Mouse (Mus musculus): ENCODE results near the gene Eif2b4. TPM values are rescaled to one million over a fixed set of nuclear protein-coding genes. Genes with fewer than 3 reads are reported as not detected.

Eif2b4 gene
- polyA plus RNA-seq, 1 experiment from 2014 or later = 60.3 TPM

DNA sequence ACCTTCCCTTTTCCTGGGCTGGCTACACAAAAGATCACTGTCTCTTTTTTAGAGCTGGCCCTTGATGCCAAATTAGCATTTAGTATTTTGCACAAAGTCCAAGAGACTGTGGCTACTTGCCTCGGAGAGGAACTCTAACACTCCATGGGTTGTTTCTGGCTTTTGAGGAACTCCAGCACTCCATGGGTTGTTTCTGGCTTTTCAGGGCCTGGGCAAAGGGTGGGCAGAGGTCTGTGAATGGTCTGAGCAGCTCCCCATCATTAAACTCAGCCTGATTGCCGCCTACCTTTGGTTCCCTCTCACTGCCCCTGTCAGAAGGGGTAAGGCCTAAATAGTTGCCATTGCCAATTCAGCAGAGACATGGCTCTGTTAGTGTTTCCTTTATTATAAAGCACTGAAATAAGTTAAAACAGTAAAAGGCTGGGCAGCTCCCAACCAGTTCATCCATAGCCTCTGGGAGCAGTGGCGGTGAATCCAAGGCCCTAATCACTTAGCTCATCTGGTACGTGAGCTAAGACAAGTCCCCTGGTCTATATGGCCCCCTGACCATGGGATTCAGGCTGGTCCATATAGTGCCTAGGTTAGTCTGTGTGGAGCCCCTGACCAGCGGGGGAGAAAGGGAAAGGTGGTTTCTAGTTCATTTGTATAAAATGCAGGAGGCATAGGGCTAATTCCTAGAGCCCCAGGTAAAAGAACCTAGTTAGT lies 5.5 kb upstream of the Eif2b4 start:
- H3K9me3 ChIP-seq = no peaks in the 10 kb centered on the region
- ATAC-seq (ENCODE audit: insufficient read depth, low FRiP score, low read depth) = no peak
- H3K4me1 ChIP-seq = peaks cover 10% of the 10 kb centered on the region
- H3K4me2 ChIP-seq = no peak overlapping the region
- H3K4me3 ChIP-seq (replicated peaks) = no peak overlapping the region; the same call in 1 of the 2 replicates
- no peak overlapping the region for H3K27ac ChIP-seq
- peaks cover 65% of the 10 kb centered on the region for H3K36me3 ChIP-seq
- H3K27me3 ChIP-seq (replicated peaks) = no peaks in the 10 kb centered on the region
- H3K9ac ChIP-seq = no peak overlapping the region
- WGBS = 82% methylated on average over 5 of the region's 5 CpGs

DNA sequence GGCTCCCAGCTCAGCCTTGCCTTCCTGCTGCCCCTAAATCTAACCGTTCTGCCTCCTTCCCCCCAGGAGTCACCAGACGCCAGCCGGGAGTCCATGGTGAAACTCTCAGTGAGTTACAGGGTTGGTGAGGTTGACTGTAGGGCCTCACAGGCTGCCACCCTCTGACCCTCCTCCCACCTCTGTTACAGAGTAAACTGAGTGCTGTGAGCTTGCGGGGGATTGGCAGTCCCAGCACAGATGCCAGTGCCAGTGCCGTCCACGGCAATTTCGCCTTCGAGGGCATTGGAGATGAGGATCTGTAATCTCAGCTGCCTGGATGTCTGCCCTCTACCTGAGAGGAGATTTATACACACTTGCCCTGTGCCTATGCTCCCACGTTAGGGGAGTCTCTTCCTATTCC lies 4.9 kb upstream of the Eif2b4 start:
- whole genome bisulfite sequencing = 80% methylated on average over 9 of the region's 9 CpGs
- Histone ChIP-seq H3K9me3 (no peaks in the 10 kb centered on the region), H3K36me3 (peaks cover 60% of the 10 kb centered on the region), H3K4me2 (no peak overlapping the region), H3K27me3 (replicated peaks) (no peaks in the 10 kb centered on the region), H3K4me3 (replicated peaks) (no peak overlapping the region), H3K27ac (no peak overlapping the region), H3K9ac (no peak overlapping the region), H3K4me1 (peaks cover 10% of the 10 kb centered on the region)
- no peak for ATAC-seq (ENCODE audit: insufficient read depth, low FRiP score, low read depth)

DNA sequence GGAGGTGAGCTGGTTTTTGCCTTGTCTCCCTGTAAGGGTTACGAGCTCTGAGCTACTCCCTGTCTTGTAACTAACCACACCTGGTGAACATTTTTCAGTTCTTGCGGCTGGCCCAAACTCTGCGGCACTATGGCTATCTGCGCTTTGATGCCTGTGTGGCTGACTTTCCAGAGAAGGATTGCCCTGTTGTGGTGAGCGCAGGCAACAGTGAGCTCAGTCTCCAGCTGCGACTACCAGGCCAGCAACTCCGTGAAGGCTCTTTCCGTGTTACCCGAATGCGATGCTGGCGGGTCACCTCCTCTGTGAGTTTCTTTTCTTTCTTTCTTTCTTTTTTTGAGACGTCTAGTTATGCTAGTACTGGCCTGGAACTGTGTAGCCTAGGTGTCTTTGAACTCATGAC lies 3.8 kb upstream of the Eif2b4 start:
- H3K27ac ChIP-seq = no peak overlapping the region
- no peak for ATAC-seq (ENCODE audit: insufficient read depth, low FRiP score, low read depth)
- H3K9me3 ChIP-seq = no peaks in the 10 kb centered on the region
- no peak overlapping the region for H3K4me2 ChIP-seq
- H3K4me1 ChIP-seq = peaks cover 12% of the 10 kb centered on the region
- H3K27me3 ChIP-seq (replicated peaks) = no peaks in the 10 kb centered on the region
- 94% methylated on average over 12 of the region's 12 CpGs for WGBS
- no peak overlapping the region for H3K4me3 ChIP-seq (replicated peaks)
- no peak overlapping the region for H3K9ac ChIP-seq
- peaks cover 56% of the 10 kb centered on the region for H3K36me3 ChIP-seq

DNA sequence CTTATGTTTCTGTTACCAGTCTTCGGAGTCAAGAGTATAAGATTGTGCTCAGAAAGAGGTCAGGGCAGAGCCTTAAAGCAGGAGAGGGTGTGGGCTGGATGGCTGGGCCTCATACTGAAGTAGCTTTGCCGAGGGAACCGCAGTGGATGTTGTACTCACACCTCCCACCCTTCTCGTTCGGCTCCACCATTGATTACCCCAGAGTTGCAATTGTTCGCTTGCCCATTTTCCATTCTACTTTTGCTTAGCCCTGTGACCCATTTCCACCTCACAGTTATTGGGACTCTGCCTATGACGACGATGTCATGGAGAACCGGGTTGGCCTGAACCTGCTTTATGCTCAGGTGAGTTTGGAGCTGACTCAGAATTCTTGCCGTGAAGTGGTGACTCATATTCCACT lies 3.0 kb upstream of the Eif2b4 start:
- H3K36me3 ChIP-seq = peaks cover 58% of the 10 kb centered on the region
- no peak for ATAC-seq (ENCODE audit: insufficient read depth, low FRiP score, low read depth)
- H3K9me3 ChIP-seq = no peaks in the 10 kb centered on the region
- H3K4me3 ChIP-seq (replicated peaks) = no peak overlapping the region
- no peak overlapping the region for H3K9ac ChIP-seq
- no peak overlapping the region for H3K4me2 ChIP-seq
- H3K4me1 ChIP-seq = peaks cover 18% of the 10 kb centered on the region
- WGBS = 86% methylated on average over 10 of the region's 10 CpGs
- no peaks in the 10 kb centered on the region for H3K27me3 ChIP-seq (replicated peaks)
- H3K27ac ChIP-seq = no peak overlapping the region

DNA sequence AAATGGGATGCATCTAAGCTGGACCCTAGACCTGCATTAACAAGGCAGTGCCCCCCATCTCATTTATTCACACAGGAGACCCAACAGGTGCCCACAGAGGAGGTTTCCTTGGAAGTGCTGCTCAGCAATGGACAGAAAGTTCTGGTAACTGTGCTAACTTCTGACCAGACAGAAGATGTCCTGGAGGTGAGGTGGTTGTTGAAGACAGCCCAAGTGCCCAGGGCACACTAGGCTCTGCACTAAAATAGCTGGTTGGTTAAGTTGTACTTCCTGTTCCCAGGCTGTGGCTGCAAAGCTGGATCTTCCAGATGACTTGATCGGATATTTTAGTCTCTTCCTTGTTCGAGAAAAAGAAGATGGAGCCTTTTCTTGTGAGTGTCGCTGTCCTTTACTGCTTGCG lies 2.4 kb upstream of the Eif2b4 start:
- Histone ChIP-seq H3K9me3 (no peaks in the 10 kb centered on the region), H3K36me3 (peaks cover 62% of the 10 kb centered on the region), H3K4me2 (no peak overlapping the region), H3K4me3 (replicated peaks) (no peak overlapping the region), H3K27ac (no peak overlapping the region), H3K27me3 (replicated peaks) (no peaks in the 10 kb centered on the region), H3K4me1 (peaks cover 18% of the 10 kb centered on the region), H3K9ac (no peak overlapping the region)
- WGBS = 88% methylated on average over 4 of the region's 4 CpGs
- no peak for ATAC-seq (ENCODE audit: insufficient read depth, low FRiP score, low read depth)

DNA sequence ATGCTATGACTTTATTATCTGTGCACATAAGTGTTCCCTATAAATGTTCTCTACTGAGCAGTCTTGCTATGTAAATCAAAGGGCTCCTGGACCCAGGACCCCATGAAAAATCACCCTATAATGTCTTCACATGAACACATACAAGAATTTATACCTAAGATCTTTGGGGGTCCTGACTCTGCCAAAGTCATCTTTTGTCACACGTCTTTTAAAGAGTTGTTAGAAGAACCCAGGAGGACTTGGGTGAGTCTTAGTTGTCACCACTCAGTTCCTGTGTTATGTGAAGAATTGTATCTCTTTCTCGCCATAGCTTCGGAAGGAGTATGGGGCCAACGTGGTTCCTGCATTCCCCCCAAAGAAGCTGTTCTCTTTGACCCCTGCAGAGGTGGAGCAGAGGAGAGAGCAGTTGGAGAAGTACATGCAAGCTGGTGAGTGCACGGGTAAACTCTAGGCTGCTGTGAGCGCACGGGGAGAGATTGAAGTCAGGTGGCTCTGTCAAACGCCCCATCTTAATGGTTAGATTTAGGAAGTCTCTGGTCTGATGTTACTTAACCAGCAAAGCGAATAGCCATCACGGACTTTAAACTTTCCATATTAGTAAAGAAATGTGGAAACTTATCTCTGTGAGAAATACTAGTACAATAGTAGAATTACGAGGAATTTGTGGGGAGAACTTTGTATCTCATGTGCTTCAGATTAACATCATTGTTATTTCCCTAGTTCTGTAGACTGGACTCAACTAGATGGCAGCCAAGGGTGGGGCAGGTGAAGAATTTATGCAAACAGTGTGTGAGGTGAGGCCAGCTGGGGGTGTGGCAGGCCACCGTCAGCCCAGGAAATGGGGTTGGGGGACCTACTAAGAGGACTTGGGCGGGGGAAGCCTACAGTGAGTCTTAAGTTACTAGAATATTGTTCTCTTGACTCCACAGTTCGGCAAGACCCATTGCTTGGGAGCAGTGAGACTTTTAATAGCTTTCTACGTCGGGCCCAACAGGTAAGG lies 1.6 kb upstream of the Eif2b4 start:
- no peaks in the 10 kb centered on the region for H3K9me3 ChIP-seq
- peak overlapping the region; percentile 77 for H3K4me2 ChIP-seq
- H3K4me3 ChIP-seq (replicated peaks) = peak overlapping the region; percentile 91; the same call in 1 of the 2 replicates
- H3K4me1 ChIP-seq = peaks cover 18% of the 10 kb centered on the region
- WGBS = 87% methylated on average over 16 of the region's 16 CpGs
- peak overlapping the region; percentile 98; the same call in 1 of the 2 replicates for H3K9ac ChIP-seq
- ATAC-seq (ENCODE audit: insufficient read depth, low FRiP score, low read depth) = no peak
- H3K27ac ChIP-seq = no peak overlapping the region
- no peaks in the 10 kb centered on the region for H3K27me3 ChIP-seq (replicated peaks)
- H3K36me3 ChIP-seq = peaks cover 61% of the 10 kb centered on the region

DNA sequence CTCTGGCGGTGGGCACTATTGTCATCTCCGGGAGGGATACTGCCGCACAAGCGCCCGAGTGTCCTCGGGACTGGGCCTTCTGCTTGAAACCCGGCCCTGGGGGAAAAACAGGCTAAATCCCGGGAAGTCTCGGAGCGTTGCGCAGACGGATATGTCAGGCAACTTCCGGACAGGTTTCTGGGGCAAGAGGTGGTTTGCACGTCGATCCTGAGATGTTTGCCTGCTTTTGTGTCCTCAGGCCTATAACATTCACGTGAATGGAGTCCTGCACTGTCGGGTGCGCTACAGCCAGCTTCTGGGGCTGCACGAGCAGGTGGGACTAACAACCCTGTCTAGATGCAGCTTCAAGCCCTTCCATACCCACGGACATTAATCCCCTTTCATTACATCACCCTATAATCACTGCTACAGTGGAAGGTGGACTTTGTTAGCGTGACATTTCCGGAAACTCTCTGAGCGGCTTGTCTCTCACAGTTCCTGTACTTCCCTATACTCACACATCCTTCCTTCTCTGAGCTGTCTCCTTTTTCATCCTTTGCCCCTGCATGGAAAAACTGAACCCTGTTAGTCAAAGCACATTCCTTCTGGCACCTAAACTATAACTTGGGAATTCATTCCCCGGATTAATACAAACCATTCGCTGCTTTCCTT lies 526 bp upstream of the Eif2b4 start:
- Histone ChIP-seq H3K36me3 (peaks cover 57% of the 10 kb centered on the region), H3K9ac (peak overlapping the region; percentile 98), H3K4me3 (replicated peaks) (peak overlapping the region; percentile 91), H3K4me1 (peaks cover 18% of the 10 kb centered on the region), H3K9me3 (no peaks in the 10 kb centered on the region), H3K27me3 (replicated peaks) (no peaks in the 10 kb centered on the region), H3K4me2 (peak overlapping the region; percentile 77), H3K27ac (peak overlapping the region; percentile 86)
- WGBS = 10% methylated on average over 25 of the region's 25 CpGs
- ATAC-seq (ENCODE audit: insufficient read depth, low FRiP score, low read depth) = no peak

DNA sequence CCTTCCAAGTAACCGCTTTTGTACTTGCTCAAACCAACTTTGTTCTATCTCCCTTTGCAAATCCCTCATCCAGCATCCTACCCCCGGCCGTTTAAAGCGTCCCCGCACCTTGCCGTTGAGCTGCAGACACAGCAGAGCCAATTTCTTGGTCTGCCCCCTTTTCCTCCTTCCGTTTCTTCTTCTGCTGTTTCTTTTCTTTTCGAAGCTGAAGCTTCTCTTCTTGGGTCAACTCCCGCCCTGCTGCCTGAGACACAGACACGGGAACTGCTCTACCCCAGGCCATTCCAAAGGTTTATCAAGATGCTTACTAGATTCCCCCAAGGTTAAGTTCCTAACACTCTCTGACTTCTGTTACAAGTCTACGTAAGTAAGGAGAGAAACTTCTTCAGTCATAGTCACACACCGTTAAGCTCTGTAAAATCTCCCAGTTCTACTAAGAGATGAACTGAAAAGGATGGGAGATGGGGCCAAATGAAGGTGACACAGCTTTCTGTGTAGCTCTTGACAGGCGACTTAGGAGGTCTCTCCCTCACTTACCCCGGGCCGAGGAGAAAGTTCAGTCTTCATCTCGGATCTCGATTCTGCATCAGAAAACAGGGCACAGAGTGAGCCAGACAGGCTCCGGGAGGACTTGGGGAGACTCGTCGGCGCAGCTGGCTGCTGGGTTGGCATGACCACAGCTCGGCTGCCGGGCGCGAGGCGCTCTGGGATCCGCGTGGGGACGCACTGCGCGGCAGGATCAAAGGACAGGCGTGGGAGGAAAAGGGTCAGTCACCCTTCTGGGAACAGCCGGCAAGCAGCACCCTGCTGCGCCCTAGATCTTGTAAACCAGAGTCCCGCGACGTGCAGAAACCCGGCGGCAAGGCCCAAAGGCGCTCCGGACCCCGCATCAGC lies 938 bp downstream of the Eif2b4 start:
- Histone ChIP-seq H3K27me3 (replicated peaks) (no peaks in the 10 kb centered on the region), H3K4me3 (replicated peaks) (peak overlapping the region; percentile 91), H3K4me1 (peaks cover 18% of the 10 kb centered on the region; the same call in 1 of the 2 replicates), H3K36me3 (peaks cover 55% of the 10 kb centered on the region), H3K9me3 (no peaks in the 10 kb centered on the region), H3K27ac (peak overlapping the region; percentile 92), H3K4me2 (peak overlapping the region; percentile 82), H3K9ac (peak overlapping the region; percentile 76)
- 11% methylated on average over 42 of the region's 42 CpGs for whole genome bisulfite sequencing
- peak; percentile 41 for ATAC-seq (ENCODE audit: insufficient read depth, low FRiP score, low read depth)

DNA sequence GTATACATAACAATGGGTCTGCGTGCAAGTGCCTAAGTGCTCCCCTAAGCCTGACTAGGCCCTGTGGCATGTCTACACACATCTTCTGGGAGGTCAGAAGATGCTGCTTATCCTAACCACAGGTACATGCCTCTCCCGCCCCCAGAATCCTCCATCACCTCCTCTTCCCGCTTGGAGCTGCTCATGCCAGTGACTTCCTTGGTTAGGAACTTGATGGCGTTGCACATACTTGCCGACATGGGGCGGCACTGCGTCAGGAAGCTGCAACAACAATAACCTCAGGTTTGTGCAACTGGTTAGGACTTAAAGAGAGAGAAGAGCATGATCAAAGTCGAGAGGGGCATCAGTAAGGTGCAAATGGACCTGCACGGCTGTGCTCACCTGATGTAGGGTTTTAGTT lies 3.0 kb downstream of the Eif2b4 start:
- Histone ChIP-seq H3K9me3 (no peaks in the 10 kb centered on the region), H3K27ac (no peak overlapping the region), H3K9ac (no peak overlapping the region), H3K4me3 (replicated peaks) (no peak overlapping the region), H3K36me3 (peaks cover 40% of the 10 kb centered on the region), H3K4me2 (no peak overlapping the region), H3K4me1 (peaks cover 18% of the 10 kb centered on the region; the same call in 1 of the 2 replicates), H3K27me3 (replicated peaks) (no peaks in the 10 kb centered on the region)
- no peak for ATAC-seq (ENCODE audit: insufficient read depth, low FRiP score, low read depth)
- WGBS = 87% methylated on average over 9 of the region's 9 CpGs

DNA sequence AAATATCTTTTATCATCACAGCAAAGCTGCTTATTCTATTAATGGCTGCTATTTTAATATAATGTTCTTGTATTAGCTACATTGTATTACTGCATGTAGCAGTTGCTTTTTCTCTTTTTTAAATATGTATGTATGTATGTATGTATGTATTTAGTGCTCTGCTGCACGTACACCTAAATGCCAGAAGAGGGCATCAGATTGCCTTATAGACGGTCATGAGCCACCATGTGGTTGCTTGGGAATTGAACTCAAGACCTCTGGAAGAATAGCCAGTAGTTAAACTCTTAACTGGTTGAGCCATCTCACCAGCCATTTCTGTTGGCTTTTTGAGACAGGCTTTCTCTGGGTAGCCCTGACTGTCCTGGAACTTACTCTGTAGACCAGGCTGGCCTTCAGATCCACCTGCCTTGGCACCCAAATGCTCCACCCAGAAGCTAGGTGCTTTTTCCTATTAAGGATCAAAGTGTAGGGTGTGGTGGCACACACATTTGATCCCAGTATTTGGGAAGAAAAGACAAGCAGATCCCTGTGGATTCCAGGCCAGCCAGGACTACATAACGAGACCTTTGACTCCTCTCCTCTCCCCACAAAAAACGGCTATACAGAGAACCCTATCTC lies 4.9 kb downstream of the Eif2b4 start:
- Histone ChIP-seq H3K27me3 (replicated peaks) (no peaks in the 10 kb centered on the region), H3K4me3 (replicated peaks) (no peak overlapping the region), H3K9me3 (no peaks in the 10 kb centered on the region), H3K4me2 (no peak overlapping the region), H3K9ac (no peak overlapping the region), H3K36me3 (peaks cover 40% of the 10 kb centered on the region), H3K27ac (no peak overlapping the region), H3K4me1 (peaks cover 10% of the 10 kb centered on the region; the same call in 1 of the 2 replicates)
- ATAC-seq (ENCODE audit: insufficient read depth, low FRiP score, low read depth) = no peak
- 63% methylated on average over 4 of the region's 4 CpGs for WGBS

DNA sequence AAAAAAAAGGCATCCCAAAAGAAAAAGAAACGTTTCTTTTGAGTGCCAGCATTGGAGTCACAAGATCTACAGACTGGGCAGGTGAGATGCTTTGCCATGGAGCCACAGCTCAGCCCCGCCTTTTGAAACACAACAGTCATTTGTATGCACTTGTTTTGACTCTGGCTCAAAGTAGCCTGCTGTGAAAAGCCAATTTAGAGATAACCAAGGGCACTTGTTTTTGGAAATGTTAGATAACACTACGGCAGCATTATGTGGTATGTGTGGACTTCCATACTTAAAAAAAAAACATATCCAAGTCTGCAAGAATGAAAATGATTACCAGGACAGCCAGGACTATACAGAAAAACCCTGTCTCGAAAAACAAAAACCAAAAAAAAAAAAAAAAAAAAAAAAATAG lies 9.6 kb downstream of the Eif2b4 start:
- no peaks in the 10 kb centered on the region for H3K4me1 ChIP-seq
- 53% methylated on average over 4 of the region's 4 CpGs for WGBS
- H3K27ac ChIP-seq = no peak overlapping the region
- ATAC-seq (ENCODE audit: insufficient read depth, low FRiP score, low read depth) = no peak
- H3K27me3 ChIP-seq (replicated peaks) = no peaks in the 10 kb centered on the region
- peaks cover 17% of the 10 kb centered on the region for H3K36me3 ChIP-seq
- H3K9me3 ChIP-seq = no peaks in the 10 kb centered on the region
- H3K4me2 ChIP-seq = no peak overlapping the region
- H3K4me3 ChIP-seq (replicated peaks) = no peak overlapping the region
- no peak overlapping the region for H3K9ac ChIP-seq
